Mouse (Mus musculus): ENCODE results near the gene Hmg20b.

GRCm38 (mm10) chr10:81334324-81334723, 16.0 kb downstream of the Hmg20b start:
- TF ChIP-seq CTCF (IDR thresholded peaks at IDR 0.05; ENCODE audit: low read depth), result no peak
- no peak for TF ChIP-seq EP300 (IDR thresholded peaks at IDR 0.05; ENCODE audit: low read depth)

All from heart, postnatal 0 days (tissue).